Mouse (Mus musculus): Measurements from ENCODE around the gene Uqcrc1. TPM values are rescaled to one million over a fixed set of nuclear protein-coding genes. Genes with fewer than 3 reads are reported as not detected.
A peak's percentile ranks its signal among the peaks of the same experiment; 100 is the strongest.

Gene Uqcrc1
- polyA plus RNA-seq, 2 experiments = 347 to 455 TPM

- no peak for ATAC-seq (ENCODE audit: low FRiP score, low read depth)
- WGBS = 76% methylated on average over 9 of the region's 9 CpGs
Measured at GRCm38 (mm10) chr9:108983209-108983608, 46.8 kb downstream of the Uqcrc1 start.

GRCm38 (mm10) chr9:108985710-108986109 is 49.3 kb downstream of the Uqcrc1 start, which contains the start of gene Ucn2:
Gene Ucn2, plus strand, starts transcription at chr9:108986010.
- H3K9me3 ChIP-seq (ENCODE audit: control insufficient read depth, low read length) = no peaks in the 10 kb centered on the region
- H3K9ac ChIP-seq (ENCODE audit: low read depth, low read length, severe bottlenecking) = no peak within 1 kb of the TSS
- H3K4me2 ChIP-seq (replicated peaks; ENCODE audit: low read depth, low read length, severe bottlenecking) = no peak within 1 kb of the TSS
- TF ChIP-seq POLR2A (IDR thresholded peaks at IDR 0.05; ENCODE audit: borderline replicate concordance, extremely low read depth, insufficient read depth, insufficient read length) = no peak
- H3K27me3 ChIP-seq (ENCODE audit: control insufficient read depth, insufficient read depth, low read length) = no peaks in the 10 kb centered on the region
- ATAC-seq (ENCODE audit: low FRiP score, low read depth) (no peak), DNase-seq (ENCODE audit: low spot score) (no peak)
- WGBS = 77% methylated on average over 4 of the region's 4 CpGs
- no peak within 1 kb of the TSS for H3K4me3 ChIP-seq (replicated peaks; ENCODE audit: low read length)
- no peak within 1 kb of the TSS for H3K27ac ChIP-seq (replicated peaks; ENCODE audit: low read depth, low read length)
- peaks cover 13% of the 10 kb centered on the region for H3K4me1 ChIP-seq (ENCODE audit: control insufficient read depth, insufficient read depth, low read length)
- H3K36me3 ChIP-seq (ENCODE audit: control insufficient read depth, insufficient read depth, low read length) = no peaks in the 10 kb centered on the region

More at GRCm38 (mm10) chr9:108983209-108983608, 46.8 kb downstream of the Uqcrc1 start:
- TF ChIP-seq POLR2A (IDR thresholded peaks at IDR 0.05; ENCODE audit: borderline replicate concordance, extremely low read depth, insufficient read depth, insufficient read length) = no peak
- DNase-seq (ENCODE audit: low spot score) = no peak
- Histone ChIP-seq H3K4me1 (ENCODE audit: control insufficient read depth, insufficient read depth, low read length) (peaks cover 5% of the 10 kb centered on the region), H3K9me3 (ENCODE audit: control insufficient read depth, low read length) (no peaks in the 10 kb centered on the region), H3K36me3 (ENCODE audit: control insufficient read depth, insufficient read depth, low read length) (no peaks in the 10 kb centered on the region), H3K4me3 (replicated peaks; ENCODE audit: low read length) (no peak overlapping the region), H3K27ac (replicated peaks; ENCODE audit: low read depth, low read length) (no peak overlapping the region), H3K9ac (ENCODE audit: low read depth, low read length, severe bottlenecking) (no peak overlapping the region), H3K27me3 (ENCODE audit: control insufficient read depth, insufficient read depth, low read length) (no peaks in the 10 kb centered on the region), H3K4me2 (replicated peaks; ENCODE audit: low read depth, low read length, severe bottlenecking) (no peak overlapping the region)

- Histone ChIP-seq H3K36me3 (ENCODE audit: control insufficient read depth, insufficient read depth, low read length) (no peaks in the 10 kb centered on the region), H3K9ac (ENCODE audit: low read depth, low read length, severe bottlenecking) (no peak overlapping the region)
- WGBS = 28% methylated on average over 12 of the region's 15 CpGs
Measured at GRCm38 (mm10) chr9:108987704-108988350, 51.4 kb downstream of the Uqcrc1 start.

GRCm38 (mm10) chr9:108989802-108990461 is 53.5 kb downstream of the Uqcrc1 start:
- DNase-seq (ENCODE audit: low spot score) = no peak
- Histone ChIP-seq H3K27me3 (ENCODE audit: control insufficient read depth, insufficient read depth, low read length) (no peaks in the 10 kb centered on the region), H3K9ac (ENCODE audit: low read depth, low read length, severe bottlenecking) (no peak overlapping the region), H3K36me3 (ENCODE audit: control insufficient read depth, insufficient read depth, low read length) (no peaks in the 10 kb centered on the region), H3K27ac (replicated peaks; ENCODE audit: low read depth, low read length) (0 out of 2 replicates have a peak overlapping the region, but pooled peaks have one; percentile 83), H3K9me3 (ENCODE audit: control insufficient read depth, low read length) (no peaks in the 10 kb centered on the region), H3K4me2 (replicated peaks; ENCODE audit: low read depth, low read length, severe bottlenecking) (0 out of 2 replicates have a peak overlapping the region, but pooled peaks have one; percentile 3), H3K4me1 (ENCODE audit: control insufficient read depth, insufficient read depth, low read length) (peaks cover 27% of the 10 kb centered on the region), H3K4me3 (replicated peaks; ENCODE audit: low read length) (no peak overlapping the region)
- TF ChIP-seq POLR2A (IDR thresholded peaks at IDR 0.05; ENCODE audit: borderline replicate concordance, extremely low read depth, insufficient read depth, insufficient read length) = no peak
- no peak for ATAC-seq (ENCODE audit: low FRiP score, low read depth)
- WGBS = 67% methylated on average over 4 of the region's 4 CpGs

More at GRCm38 (mm10) chr9:108987704-108988350, 51.4 kb downstream of the Uqcrc1 start:
- Histone ChIP-seq H3K27me3 (ENCODE audit: control insufficient read depth, insufficient read depth, low read length) (no peaks in the 10 kb centered on the region), H3K4me1 (ENCODE audit: control insufficient read depth, insufficient read depth, low read length) (peaks cover 27% of the 10 kb centered on the region), H3K4me2 (replicated peaks; ENCODE audit: low read depth, low read length, severe bottlenecking) (peak overlapping the region; percentile 35), H3K4me3 (replicated peaks; ENCODE audit: low read length) (0 out of 2 replicates have a peak overlapping the region, but pooled peaks have one; percentile 10), H3K9me3 (ENCODE audit: control insufficient read depth, low read length) (no peaks in the 10 kb centered on the region), H3K27ac (replicated peaks; ENCODE audit: low read depth, low read length) (no peak overlapping the region)
- TF ChIP-seq POLR2A (IDR thresholded peaks at IDR 0.05; ENCODE audit: borderline replicate concordance, extremely low read depth, insufficient read depth, insufficient read length) = no peak
- DNase-seq (ENCODE audit: low spot score) (peak; percentile 45), ATAC-seq (ENCODE audit: low FRiP score, low read depth) (no peak)

- DNase-seq (ENCODE audit: low spot score) = peak; percentile 7
- no peaks in the 10 kb centered on the region for H3K27me3 ChIP-seq (ENCODE audit: control insufficient read depth, insufficient read depth, low read length)
- 24% methylated on average over 7 of the region's 7 CpGs for WGBS
- no peak overlapping the region for H3K4me3 ChIP-seq (replicated peaks; ENCODE audit: low read length)
- H3K4me2 ChIP-seq (replicated peaks; ENCODE audit: low read depth, low read length, severe bottlenecking) = no peak overlapping the region; the same call in 1 of the 2 replicates
- ATAC-seq (ENCODE audit: low FRiP score, low read depth) = no peak
- no peaks in the 10 kb centered on the region for H3K9me3 ChIP-seq (ENCODE audit: control insufficient read depth, low read length)
- H3K27ac ChIP-seq (replicated peaks; ENCODE audit: low read depth, low read length) = peak overlapping the region; percentile 83; the same call in 1 of the 2 replicates
- H3K4me1 ChIP-seq (ENCODE audit: control insufficient read depth, insufficient read depth, low read length) = peaks cover 27% of the 10 kb centered on the region
- H3K9ac ChIP-seq (ENCODE audit: low read depth, low read length, severe bottlenecking) = no peak overlapping the region
- no peaks in the 10 kb centered on the region for H3K36me3 ChIP-seq (ENCODE audit: control insufficient read depth, insufficient read depth, low read length)
- no peak for TF ChIP-seq POLR2A (IDR thresholded peaks at IDR 0.05; ENCODE audit: borderline replicate concordance, extremely low read depth, insufficient read depth, insufficient read length)
Measured at GRCm38 (mm10) chr9:108990462-108990820, 54.0 kb downstream of the Uqcrc1 start.
